Mouse (Mus musculus) kidney, postnatal 4 days (tissue): ENCODE measurements around the gene Mvb12b.

Experiments used
- DNase-seq, 2 experiments: peaks; one replicate each; pipeline ENCODE4 v3.0.0; 2021; ENCODE audit warnings: mixed read lengths in 2 of 2

Gene Mvb12b

DNA sequence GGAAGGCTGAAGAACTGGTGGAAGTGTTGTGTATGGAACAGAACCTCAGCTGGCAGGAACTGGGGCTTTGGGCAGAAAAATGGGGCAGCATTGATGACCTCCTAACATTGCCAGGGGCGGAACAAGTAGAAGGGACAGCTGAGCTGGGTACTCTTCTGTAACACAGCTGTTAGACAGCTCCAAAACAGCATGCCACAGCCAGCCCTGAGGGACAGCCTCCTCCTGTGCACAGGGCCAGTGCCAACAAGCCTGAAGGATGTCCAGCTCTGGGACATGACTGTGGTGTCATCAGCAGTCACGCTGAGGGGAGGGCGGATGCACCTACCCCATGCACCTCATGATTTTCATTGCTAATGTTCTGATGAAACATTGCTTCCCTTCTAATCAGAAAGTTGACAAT, 78.7 kb downstream of the Mvb12b start:
- no peak for DNase-seq

DNA sequence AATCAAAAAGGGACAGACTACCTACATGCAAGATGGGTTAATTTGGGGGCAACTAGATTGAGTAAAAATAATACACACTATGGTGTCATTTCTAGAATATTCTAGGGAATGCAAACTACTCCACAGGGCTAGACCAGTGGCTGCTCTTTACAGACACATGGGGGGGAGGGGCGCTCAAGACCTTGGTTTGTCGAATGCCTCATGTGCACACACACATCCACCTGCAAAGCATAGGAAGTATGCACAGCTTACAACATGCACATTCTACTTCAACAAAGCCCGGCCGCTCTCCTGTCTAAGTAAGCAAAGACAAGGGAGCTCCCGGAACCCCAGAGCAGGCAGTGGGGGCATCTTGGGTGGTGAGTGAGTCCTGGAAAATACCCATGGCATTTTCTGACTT, 79.7 kb downstream of the Mvb12b start:
- no peak for DNase-seq

DNA sequence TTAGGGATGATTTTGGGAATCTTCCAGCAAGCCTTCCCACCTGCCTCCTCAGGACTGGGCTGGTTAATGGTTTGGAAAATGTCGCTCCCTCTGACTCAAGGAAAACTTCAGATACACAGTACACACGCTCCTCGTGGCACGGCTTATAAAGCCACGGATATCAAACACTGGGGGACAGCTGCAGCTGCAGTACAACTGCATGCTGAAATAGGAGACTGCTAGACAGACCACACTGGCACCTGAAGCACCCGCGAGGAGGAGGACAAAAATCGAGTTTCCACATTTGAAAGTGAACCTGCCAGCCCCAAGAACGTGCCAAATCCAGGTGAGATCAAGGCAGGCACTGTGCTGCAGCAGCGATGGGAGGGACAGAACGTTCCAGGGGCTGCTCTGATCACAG, 82.1 kb downstream of the Mvb12b start:
- DNase-seq, result no peak

DNA sequence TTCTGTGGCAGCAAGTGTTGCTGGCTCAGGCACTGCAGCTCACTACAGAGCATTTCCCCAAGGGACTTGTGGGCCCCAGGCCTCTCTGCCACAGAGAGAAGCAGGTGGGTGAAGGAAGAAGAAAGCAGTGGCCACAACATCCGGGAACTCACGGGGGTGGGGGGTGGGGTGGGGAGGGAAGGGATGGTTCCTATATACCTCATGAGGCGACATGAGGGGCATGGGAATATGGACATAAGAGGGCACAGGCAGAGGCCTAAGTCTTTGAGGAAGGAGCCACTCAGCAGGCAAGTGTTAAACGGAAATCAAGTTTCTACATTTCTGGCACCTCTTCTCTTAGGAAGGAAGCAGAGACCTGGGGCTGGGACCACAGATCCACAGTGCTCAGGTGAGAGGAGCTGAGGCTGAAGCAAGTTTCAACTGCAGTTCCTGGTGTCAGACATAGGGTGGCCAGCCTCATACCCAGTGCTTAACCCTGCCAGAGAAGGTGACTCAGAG, 84.0 kb downstream of the Mvb12b start:
- DNase-seq, result no peak

DNA sequence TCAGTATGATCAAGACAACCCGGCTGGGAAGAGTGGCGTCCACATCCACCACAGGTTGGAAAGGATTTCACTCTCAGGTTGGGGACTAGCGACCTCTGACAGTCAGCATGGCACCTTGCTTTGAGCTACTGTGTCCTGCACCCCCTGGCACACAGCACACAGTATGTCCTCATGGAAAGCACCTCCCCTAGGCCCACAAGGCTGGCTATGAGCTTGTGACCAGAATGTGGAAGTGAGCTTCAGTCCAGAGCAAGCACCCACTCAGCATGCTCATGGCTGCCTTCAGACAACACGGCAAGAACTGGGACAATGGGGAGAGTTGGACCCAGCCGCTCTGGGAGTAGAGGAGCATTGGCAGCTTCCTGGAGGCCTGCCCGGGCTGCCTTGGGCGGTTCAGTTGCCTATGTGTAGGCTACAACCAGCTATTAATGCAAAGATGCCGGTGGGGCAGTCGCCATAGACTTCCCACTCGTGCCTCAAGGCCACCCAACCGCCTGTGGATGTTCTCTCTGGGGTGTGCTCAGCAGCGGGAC, 84.6 kb downstream of the Mvb12b start:
- no peak for DNase-seq

DNA sequence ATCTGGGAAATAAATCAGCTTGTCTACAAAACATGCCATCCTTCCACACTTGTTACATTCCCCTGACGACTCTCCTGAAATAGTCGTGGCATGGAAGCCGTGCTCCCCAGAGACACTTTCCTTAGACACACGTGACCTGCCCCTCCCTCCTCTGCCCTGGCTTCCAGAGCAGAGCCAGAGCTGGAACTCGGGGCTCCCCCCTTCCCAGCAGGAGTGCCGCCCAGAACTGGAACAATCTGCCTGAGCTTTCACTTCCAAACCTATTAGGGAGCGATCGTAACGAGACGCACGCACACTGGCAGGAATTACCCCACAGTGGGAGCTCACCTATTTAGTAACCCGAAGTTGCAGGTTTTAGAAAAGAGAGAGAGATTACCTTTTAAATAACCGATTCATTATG, 86.0 kb downstream of the Mvb12b start:
- no peak for DNase-seq

DNA sequence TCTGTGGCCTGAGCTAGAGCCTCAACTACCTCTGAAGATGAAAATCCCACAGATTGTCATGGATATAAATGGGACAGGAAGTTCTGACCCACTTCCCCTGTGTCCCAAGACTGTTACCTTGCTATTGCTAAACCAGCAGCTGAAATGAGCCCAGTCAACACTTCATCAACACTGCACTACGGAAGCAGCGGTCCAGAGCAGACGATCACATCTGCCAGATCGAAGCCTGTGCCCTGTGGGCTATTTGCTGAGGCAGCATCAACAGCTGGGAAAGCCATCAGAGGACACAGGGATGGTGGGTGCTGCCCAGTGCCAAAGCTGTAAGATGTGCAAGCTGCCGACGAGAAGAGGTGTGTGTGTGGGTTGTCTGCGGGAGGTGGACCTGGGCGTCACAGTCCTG, 86.4 kb downstream of the Mvb12b start:
- DNase-seq, result no peak

DNA sequence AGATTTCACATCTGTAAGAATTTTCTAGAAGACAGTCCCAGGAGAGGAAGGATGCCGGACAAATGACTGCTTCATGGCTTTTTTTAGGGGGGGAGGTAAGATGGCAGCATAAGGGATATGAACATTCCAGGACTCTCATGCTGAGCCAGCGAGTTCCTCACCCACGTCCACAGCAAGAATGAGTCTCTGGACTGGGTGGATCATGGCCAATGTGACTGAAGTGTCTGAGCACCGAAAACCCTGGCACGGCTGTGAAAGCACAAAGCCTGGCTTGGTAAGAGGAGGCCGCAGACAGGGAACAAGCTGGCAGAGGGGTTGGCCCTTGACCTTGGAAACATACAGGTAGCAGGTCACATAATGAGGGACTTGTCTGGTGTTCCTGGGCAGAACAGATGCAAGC, 87.5 kb downstream of the Mvb12b start:
- DNase-seq, result no peak

DNA sequence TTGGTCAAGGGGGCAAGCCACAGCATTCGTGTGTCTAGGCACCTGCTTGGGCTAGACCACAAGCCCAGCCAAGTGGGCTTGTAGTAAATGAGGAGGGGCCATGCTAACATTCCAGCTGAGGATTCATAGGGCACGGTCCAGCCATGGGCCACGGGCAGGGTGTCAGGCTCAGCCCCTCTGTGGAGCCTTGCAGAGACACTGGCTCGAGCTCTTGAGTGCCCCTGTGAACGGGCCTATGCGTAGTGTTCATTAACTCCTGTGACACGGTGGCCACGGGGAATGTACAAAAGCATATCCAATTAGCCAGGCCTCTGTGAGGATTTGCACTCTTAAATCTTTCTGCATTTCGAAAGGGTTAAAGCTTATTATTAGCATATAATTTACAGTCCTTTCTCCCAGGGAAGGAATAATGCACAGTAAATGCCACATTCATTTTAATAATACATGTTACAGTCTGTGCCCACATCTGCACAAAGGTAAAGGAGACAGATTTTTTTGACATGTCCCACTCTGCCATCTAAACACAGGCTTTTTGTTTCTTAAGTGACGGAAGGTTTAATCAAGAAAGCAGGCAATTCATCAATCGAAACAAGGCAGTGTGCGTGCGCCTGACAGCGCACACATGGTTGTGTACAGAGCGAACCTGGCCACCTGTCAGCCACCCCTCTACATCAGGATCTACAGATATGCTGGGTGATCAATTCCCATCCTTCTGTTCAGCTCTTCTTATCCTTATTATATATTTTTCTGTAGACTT, 91.9 kb downstream of the Mvb12b start:
- DNase-seq, result no peak

DNA sequence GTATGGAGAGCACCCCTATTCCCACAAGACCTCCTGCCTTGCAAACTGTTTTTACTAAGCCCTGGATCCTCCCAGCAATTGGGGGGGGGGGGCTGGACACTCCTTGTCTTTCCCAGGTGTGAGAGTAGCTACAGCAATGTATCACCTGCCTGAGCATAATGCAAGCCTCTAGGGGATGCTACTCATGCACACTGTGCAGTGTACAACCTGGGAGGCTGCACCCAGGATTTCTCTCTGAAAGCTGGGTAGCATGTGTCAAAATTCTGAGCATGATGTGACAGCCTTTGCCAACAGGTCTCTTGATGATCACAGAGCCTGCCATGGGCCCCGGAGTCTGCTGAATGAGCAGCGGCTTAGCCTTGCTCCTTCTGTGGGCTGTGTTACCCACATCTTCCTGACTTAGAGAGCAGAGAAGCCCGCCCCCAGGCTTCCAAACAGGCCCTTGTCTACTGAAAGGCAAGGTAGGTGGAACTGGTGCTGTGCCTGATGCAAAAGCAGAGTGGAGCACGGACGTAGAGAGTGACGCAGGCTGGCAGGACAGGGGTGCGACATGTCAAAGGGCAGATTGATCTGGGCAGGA, 92.7 kb downstream of the Mvb12b start:
- no peak for DNase-seq

DNA sequence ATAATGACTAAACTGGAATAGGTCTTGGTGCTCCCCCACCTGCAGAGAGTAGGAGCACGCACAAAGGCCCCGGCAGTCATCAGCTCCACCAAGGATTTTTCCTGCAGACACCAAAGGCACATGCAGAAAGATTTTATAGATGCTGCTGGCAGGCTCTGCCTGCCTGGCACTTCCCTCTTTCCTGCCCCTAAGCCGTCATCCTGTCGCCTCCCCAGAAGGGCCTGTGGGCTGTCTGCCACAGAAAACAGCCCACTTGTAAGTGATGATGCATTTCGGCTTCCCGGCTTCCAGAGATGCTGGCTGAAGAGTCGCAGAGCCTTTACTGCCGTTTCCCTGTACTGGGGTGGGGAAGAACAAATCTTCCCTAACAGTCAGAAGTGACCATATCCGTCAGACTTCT, 93.3 kb downstream of the Mvb12b start:
- DNase-seq, result no peak

DNA sequence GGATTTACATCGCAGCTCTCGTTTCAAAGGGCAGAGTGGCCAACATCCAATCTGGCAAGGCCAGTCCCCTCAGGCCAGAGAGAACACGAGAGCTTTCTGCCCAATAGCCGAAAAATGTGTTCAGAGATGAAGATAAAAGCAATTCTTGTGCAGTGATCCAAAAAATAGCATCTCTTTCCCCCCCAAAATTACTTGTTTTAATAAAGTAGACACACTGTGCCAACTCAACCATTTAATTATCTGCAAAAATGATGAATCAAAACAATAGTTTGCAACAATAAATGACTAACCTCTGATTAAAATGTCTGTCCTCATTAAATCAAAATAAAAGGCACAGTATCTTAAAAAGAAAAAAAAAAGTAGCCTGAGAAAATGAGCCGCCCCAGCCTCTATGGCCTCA, 97.4 kb downstream of the Mvb12b start:
- DNase-seq, result no peak

DNA sequence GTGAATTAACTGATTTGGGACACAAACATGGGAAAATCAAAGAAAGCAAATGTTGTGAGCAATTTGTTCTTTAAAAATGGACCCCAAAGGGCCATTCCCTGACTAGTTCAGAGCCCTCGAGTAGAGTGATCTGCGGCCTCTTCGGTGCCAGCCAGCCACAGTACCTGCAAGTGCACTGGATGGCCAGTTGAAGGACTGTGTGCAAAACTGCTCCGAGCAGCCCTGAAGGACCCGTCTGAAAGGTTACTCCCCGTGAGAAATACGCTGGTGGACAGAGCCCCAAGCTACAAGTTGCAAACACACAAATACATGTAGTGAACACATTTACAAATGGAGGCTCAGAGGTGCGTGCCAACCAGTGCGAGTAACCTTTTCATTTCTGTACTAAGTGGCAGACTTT, 98.0 kb downstream of the Mvb12b start:
- DNase-seq, result no peak

DNA sequence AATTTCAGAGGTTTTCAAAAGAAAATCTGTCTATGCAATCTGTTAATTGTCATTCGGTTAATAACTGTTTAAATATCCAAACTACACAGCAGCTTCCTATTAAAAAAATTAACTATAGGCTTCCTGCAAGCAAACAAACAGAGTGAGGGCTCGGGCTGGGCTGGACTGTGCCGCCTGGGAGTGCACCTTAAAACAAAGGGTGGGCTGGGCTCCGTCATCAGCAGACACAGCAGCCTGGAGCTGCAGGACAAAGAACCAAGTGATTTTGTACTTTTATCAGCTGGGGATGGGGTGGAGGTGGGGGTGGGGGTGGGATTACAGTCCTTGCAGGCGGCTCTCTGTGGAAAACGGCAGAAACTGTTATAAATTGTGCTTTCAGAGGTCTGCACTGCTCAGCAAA, 98.5 kb downstream of the Mvb12b start:
- DNase-seq, result no peak

DNA sequence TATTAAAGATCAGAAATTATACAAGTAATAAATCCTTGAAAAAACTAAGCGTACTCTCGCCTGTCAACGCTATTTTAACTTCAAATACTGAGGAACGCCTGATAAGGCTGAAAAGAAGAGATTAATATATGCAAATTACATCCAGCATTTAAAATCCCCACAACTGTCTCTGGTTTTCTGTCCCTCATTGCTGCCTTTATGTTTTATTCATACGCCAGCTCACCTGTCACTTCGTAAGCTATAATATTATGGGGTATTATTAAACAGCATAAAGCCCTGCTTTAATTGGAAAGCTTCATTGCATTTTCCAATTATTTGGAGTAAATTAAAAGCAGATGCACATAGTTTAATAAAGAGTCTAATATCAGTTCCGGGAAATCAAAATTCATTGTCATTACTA, 98.9 kb downstream of the Mvb12b start:
- DNase-seq, result no peak

DNA sequence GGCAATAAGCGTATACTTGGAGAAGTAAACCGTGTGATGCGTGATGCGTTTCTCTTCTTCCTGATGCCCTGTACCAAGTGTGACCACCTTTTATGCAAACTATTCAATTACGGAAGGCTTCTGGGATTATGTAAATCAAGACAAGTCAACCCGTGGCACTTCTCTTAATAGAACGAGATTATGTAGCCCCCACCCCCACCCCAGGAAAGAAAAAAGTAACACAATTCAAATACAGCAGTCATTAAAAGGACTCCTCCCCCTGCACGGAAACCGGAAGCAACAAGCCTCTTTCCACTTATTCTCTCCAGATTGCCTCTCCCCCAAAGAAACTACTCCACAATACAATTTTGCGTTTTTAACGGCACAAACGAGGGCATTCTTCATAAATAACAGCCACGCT, 99.6 kb downstream of the Mvb12b start:
- no peak for DNase-seq

DNA sequence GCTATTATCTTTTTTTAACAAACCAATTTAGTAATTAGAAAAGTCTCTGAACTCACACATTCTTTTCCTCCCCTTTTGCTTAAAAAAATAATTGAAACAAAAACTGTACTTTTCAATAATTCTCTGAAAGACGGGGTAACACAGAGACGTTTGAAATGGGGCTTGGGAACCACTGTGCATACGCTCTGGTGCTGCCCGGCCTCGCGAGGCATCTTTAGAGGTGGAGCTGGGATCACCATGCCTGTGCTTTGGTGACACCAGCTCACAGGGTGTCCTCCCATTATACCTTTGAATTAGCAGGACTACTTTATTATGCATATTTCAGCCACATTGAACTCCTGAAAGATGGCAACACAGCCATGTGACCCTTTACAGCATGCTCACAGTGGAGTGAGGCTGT, 101.7 kb downstream of the Mvb12b start:
- no peak for DNase-seq

DNA sequence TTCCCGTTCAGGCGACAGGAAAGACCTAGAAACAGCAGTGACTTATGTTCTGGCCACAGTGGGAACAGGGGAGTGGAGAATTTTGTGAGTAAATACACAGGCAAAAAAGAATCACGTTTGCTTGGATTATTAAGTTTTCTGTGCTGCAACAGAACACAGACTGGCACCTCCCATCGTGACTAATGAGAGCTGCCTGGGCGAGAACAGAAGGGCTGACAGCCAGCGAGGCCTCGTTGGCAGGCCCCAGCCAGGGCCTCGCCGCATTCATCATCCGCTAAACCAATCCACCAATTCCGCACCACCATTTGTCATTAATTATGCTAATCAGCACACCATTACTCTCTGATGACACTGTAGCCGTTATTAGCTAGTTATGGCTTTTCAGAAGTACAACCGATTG, 102.2 kb downstream of the Mvb12b start:
- no peak for DNase-seq

DNA sequence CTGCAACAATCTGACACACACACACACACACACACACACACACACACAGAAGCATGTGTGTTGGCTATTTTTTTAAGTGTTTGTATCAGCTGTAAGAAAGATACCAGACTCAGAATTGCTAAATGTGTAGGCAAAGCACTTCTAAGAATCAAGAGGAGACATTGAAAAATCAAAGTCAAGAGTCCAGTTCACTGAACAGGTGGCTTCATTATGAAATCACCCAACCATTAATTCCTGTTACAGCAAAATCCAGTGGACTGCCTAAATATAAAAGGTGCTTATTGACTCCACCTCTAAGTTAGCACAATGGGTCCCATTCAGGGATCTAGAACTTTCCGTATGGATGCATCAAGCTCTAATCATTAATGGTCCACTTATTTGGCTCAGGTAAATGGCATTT, 103.0 kb downstream of the Mvb12b start:
- DNase-seq, result no peak

DNA sequence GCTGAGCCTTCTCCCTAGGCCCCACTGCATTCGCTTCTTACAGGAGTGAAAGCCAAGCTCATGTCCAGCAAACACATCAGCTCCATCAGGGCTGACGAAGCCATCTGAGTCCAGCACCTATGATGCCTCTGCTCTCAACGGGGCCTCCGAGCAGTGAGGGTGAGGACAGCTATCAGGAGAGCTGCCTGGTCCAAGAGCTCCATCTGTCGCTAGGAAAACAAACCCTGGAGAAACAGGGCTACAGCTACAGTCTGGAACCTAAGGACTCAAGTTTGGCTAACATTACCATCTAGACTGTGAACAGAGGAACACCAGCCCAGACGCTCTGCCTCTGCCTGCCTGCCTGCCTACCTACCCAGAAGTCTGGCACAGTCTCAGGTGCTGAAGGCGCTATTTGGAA, 104.3 kb downstream of the Mvb12b start:
- DNase-seq, result no peak

DNA sequence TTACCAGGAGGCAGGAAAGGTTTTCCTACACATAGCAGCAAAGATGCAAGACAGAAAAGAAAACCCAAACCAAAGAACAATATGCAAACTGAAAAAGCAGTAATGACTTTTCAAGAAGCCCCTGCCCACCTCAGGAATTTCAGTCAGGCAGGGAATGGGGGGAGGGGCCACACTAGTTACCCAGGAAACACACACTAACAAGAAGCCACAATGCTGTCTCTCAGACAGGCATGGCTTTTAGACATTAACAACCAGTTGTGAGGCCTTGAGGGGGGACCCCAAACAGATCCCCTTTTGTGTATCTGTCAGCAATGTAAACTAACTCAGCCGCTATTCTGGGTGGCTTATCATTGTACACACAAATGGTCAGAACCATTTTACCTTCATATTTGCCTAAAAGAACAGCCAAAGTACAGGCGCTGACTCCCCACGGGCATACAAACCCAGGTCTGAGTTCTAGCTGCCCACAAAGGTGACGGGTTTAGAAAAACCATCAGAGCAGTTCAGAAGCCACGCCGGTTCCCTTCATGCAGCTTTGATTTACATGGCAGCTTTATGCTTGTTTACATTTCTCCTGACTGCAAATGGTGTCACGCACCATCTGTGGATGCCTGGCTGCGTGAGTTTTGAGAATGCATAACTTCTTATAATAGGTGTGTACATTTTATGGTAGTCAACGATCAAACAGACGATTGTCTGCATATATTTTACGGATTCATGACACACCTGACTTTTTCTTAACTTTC, 105.9 kb downstream of the Mvb12b start:
- DNase-seq, result peak; percentile 48 to 62

DNA sequence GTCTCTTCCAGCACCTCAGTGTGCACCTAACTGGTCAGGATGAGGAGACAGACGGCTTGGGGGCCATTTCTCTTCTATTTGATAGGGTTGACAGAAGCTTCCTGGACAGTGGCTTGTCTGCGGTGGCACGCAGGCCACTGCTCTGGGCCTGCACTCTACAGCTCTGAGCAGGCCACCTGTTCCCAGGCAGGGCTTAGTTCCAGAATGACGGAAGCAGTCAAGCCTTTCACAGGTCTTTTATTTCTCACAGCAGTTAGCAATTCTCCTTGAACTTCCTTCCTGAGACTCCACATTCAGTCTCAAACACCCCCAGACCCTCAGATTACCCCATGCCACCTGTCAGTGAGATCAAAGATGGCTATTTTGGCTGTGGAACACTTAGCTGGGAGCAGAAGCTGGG, 109.3 kb downstream of the Mvb12b start:
- DNase-seq, result no peak

DNA sequence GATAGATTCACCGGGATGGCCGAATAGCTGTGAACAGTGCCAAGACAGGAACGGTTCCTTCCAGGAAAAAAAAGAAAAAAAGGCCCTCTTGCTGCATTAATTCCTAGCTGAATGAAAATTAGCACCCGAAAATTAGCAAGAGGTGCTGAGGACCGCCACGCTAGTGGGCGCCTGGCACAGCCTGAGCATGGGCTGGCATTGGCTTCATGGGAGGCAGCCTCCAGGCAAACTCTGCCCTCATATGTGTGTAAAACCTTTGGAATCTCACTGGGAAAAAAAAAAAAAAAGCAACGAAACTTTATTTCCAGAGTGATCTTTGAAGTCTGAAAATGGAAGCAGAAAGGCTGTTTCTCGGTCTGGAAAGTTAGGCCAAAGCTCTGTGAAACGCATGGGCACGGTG, 110.7 kb downstream of the Mvb12b start:
- DNase-seq, result no peak

DNA sequence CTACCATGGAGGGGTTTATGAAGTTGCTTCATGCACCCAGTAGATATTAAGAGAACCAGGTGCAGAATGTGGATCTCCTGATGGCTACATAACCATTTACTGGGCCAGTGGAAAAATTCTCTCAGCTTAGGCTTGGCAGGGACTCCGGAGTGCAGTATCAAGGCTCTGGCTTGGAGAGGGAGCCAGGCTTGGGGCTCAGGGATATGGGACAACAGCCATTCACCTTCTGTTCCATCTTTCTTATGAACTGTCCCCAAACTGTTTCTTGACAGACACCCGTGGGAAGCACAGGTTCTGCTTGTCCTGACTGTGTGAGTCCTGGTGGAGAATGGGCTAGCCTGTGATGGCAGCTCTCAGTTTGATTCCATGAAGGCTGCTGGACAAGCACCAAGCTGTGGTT, 112.9 kb downstream of the Mvb12b start:
- DNase-seq, result no peak
